Mouse (Mus musculus): Measurements from ENCODE around the gene Babam2. TPM values are rescaled to one million over a fixed set of nuclear protein-coding genes. Genes with fewer than 3 reads are reported as not detected.

Gene Babam2
- polyA plus RNA-seq, 1 experiment, result 33.3 TPM

- no peak for DNase-seq (ENCODE audit: low read depth)
- TF ChIP-seq CTCF (IDR thresholded peaks at IDR 0.05; ENCODE audit: borderline replicate concordance, extremely low read depth, insufficient read depth, insufficient read length), result no peak
- TF ChIP-seq POLR2A (IDR thresholded peaks at IDR 0.05; ENCODE audit: borderline replicate concordance, extremely low read depth, insufficient read depth, insufficient read length, poor library complexity, severe bottlenecking), result no peak
These were observed 226.6 kb downstream of the Babam2 start for GRCm38 (mm10) chr5:31924075-31924474.

- no peak for DNase-seq (ENCODE audit: low read depth)
- TF ChIP-seq CTCF (IDR thresholded peaks at IDR 0.05; ENCODE audit: borderline replicate concordance, extremely low read depth, insufficient read depth, insufficient read length) (peak; percentile 36; the same call in 1 of the 2 replicates), POLR2A (IDR thresholded peaks at IDR 0.05; ENCODE audit: borderline replicate concordance, extremely low read depth, insufficient read depth, insufficient read length, poor library complexity, severe bottlenecking) (no peak)
These were observed 229.1 kb downstream of the Babam2 start for GRCm38 (mm10) chr5:31926551-31926950.

- TF ChIP-seq CTCF (IDR thresholded peaks at IDR 0.05; ENCODE audit: borderline replicate concordance, extremely low read depth, insufficient read depth, insufficient read length) (no peak), POLR2A (IDR thresholded peaks at IDR 0.05; ENCODE audit: borderline replicate concordance, extremely low read depth, insufficient read depth, insufficient read length, poor library complexity, severe bottlenecking) (no peak)
- DNase-seq (ENCODE audit: low read depth), result peak; percentile 81
These were observed 231.5 kb downstream of the Babam2 start for GRCm38 (mm10) chr5:31929007-31929406.

- TF ChIP-seq POLR2A (IDR thresholded peaks at IDR 0.05; ENCODE audit: borderline replicate concordance, extremely low read depth, insufficient read depth, insufficient read length, poor library complexity, severe bottlenecking) (no peak), CTCF (IDR thresholded peaks at IDR 0.05; ENCODE audit: borderline replicate concordance, extremely low read depth, insufficient read depth, insufficient read length) (no peak)
- DNase-seq (ENCODE audit: low read depth), result no peak
These were observed 233.7 kb downstream of the Babam2 start for GRCm38 (mm10) chr5:31931127-31931625.

- no peak for DNase-seq (ENCODE audit: low read depth)
- no peak for TF ChIP-seq CTCF (IDR thresholded peaks at IDR 0.05; ENCODE audit: borderline replicate concordance, extremely low read depth, insufficient read depth, insufficient read length)
- no peak for TF ChIP-seq POLR2A (IDR thresholded peaks at IDR 0.05; ENCODE audit: borderline replicate concordance, extremely low read depth, insufficient read depth, insufficient read length, poor library complexity, severe bottlenecking)
These were observed 234.2 kb downstream of the Babam2 start for GRCm38 (mm10) chr5:31931637-31932036.

- DNase-seq (ENCODE audit: low read depth), result no peak
- TF ChIP-seq POLR2A (IDR thresholded peaks at IDR 0.05; ENCODE audit: borderline replicate concordance, extremely low read depth, insufficient read depth, insufficient read length, poor library complexity, severe bottlenecking), result no peak
- TF ChIP-seq CTCF (IDR thresholded peaks at IDR 0.05; ENCODE audit: borderline replicate concordance, extremely low read depth, insufficient read depth, insufficient read length), result no peak
These were observed 235.8 kb downstream of the Babam2 start for GRCm38 (mm10) chr5:31933296-31933695.

GRCm38 (mm10) chr5:31934397-31934796, 236.9 kb downstream of the Babam2 start:
- no peak for TF ChIP-seq POLR2A (IDR thresholded peaks at IDR 0.05; ENCODE audit: borderline replicate concordance, extremely low read depth, insufficient read depth, insufficient read length, poor library complexity, severe bottlenecking)
- no peak for TF ChIP-seq CTCF (IDR thresholded peaks at IDR 0.05; ENCODE audit: borderline replicate concordance, extremely low read depth, insufficient read depth, insufficient read length)
- DNase-seq (ENCODE audit: low read depth), result no peak

GRCm38 (mm10) chr5:31935936-31936335, 238.5 kb downstream of the Babam2 start:
- DNase-seq (ENCODE audit: low read depth), result no peak
- TF ChIP-seq CTCF (IDR thresholded peaks at IDR 0.05; ENCODE audit: borderline replicate concordance, extremely low read depth, insufficient read depth, insufficient read length), result no peak
- TF ChIP-seq POLR2A (IDR thresholded peaks at IDR 0.05; ENCODE audit: borderline replicate concordance, extremely low read depth, insufficient read depth, insufficient read length, poor library complexity, severe bottlenecking), result no peak

GRCm38 (mm10) chr5:31936523-31936922, 239.0 kb downstream of the Babam2 start:
- no peak for DNase-seq (ENCODE audit: low read depth)

GRCm38 (mm10) chr5:31940876-31941275, 243.4 kb downstream of the Babam2 start:
- TF ChIP-seq CTCF (IDR thresholded peaks at IDR 0.05; ENCODE audit: borderline replicate concordance, extremely low read depth, insufficient read depth, insufficient read length) (no peak), POLR2A (IDR thresholded peaks at IDR 0.05; ENCODE audit: borderline replicate concordance, extremely low read depth, insufficient read depth, insufficient read length, poor library complexity, severe bottlenecking) (no peak)
- no peak for DNase-seq (ENCODE audit: low read depth)

More at GRCm38 (mm10) chr5:31936523-31936922, 239.0 kb downstream of the Babam2 start:
- TF ChIP-seq POLR2A (IDR thresholded peaks at IDR 0.05; ENCODE audit: borderline replicate concordance, extremely low read depth, insufficient read depth, insufficient read length, poor library complexity, severe bottlenecking) (no peak), CTCF (IDR thresholded peaks at IDR 0.05; ENCODE audit: borderline replicate concordance, extremely low read depth, insufficient read depth, insufficient read length) (no peak)

GRCm38 (mm10) chr5:31947185-31947584, 249.7 kb downstream of the Babam2 start:
- no peak for DNase-seq (ENCODE audit: low read depth)
- TF ChIP-seq CTCF (IDR thresholded peaks at IDR 0.05; ENCODE audit: borderline replicate concordance, extremely low read depth, insufficient read depth, insufficient read length), result no peak
- TF ChIP-seq POLR2A (IDR thresholded peaks at IDR 0.05; ENCODE audit: borderline replicate concordance, extremely low read depth, insufficient read depth, insufficient read length, poor library complexity, severe bottlenecking), result no peak

GRCm38 (mm10) chr5:31949389-31949788, 251.9 kb downstream of the Babam2 start:
- no peak for DNase-seq (ENCODE audit: low read depth)
- TF ChIP-seq CTCF (IDR thresholded peaks at IDR 0.05; ENCODE audit: borderline replicate concordance, extremely low read depth, insufficient read depth, insufficient read length), result no peak
- TF ChIP-seq POLR2A (IDR thresholded peaks at IDR 0.05; ENCODE audit: borderline replicate concordance, extremely low read depth, insufficient read depth, insufficient read length, poor library complexity, severe bottlenecking), result no peak

Data from brain, embryonic 14.5 days (tissue).